Mouse (Mus musculus): ENCODE data around the gene Cish. TPM values are rescaled to one million over a fixed set of nuclear protein-coding genes. Genes with fewer than 3 reads are reported as not detected.

Cish gene
- 6.3 TPM for total RNA-seq (2023)

GRCm38 (mm10) chr9:107296016-107296040 lies at the start of gene Cish:
Gene Cish (plus strand): TSS chr9:107296026.

GRCm38 (mm10) chr9:107289211-107290076 lies 6.4 kb upstream of the Cish start, which contains the start of gene Mapkapk3:
Gene Mapkapk3 (minus strand): TSS chr9:107289877.

GRCm38 (mm10) chr9:107338172-107338883 lies 42.5 kb downstream of the Cish start, which contains the start of gene Hemk1:
Gene Hemk1 (minus strand): TSS chr9:107338350.

GRCm38 (mm10) chr9:107340267-107340859 lies 44.5 kb downstream of the Cish start, which contains the start of gene 6430571L13Rik:
Gene 6430571L13Rik (plus strand): TSS chr9:107340602.

Other genes starting within 250 kb of the Cish start
- gene Dock3, start 64.1 kb upstream of the Cish start, total RNA-seq (2023): not detected
- gene Mapkapk3, start 6.1 kb upstream of the Cish start, total RNA-seq (2023): 35.9 TPM
- 10.6 TPM for gene Hemk1, start 42.3 kb downstream of the Cish start, total RNA-seq (2023)
- gene 6430571L13Rik, start 44.6 kb downstream of the Cish start, total RNA-seq (2023): 0.18 TPM
- gene Cacna2d2, start 103.6 kb downstream of the Cish start, total RNA-seq (2023): 2.9 TPM
- 29.4 TPM for gene Tmem115, start 237.9 kb downstream of the Cish start, total RNA-seq (2023)
- 15.3 TPM for gene Cyb561d2, start 246.2 kb downstream of the Cish start, total RNA-seq (2023)
- gene Nprl2, start 246.2 kb downstream of the Cish start, total RNA-seq (2023): 23.7 TPM